Mouse (Mus musculus) heart, postnatal 4 days (tissue): Measurements from ENCODE around the gene Uvrag. TPM values are rescaled to one million over a fixed set of nuclear protein-coding genes. Genes with fewer than 3 reads are reported as not detected.

ENCODE experiments used
- DNase-seq: peaks from one replicate; pipeline ENCODE4 v3.0.0; 2021
- total RNA-seq, 2 experiments: library from RNA; stranded (reverse); gene quantifications; 2 replicates each; pipeline ENCODE4 v1.2.3; 2021

The Uvrag gene
- total RNA-seq, 2 experiments from 2014 or later = 33.2 to 34.5 TPM

DNA sequence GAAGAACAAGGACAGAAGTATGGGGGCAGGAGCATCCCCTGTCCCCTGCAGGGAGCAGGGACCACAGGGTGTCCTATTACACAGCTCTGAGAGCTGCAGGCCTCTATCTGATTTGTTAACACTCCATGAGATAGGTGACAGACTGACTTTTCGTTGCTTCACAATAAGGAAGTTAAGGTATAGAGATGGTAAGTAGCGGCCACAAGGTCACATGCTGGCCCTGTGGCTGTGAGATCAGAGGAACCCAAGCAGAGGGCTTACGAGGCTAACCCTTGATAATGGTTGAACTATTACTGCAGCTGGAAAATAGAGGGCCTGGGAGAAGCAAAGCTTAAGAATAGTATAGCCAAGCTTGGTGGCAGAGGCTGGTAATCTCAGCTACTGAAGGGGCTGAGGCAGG lies 300.2 kb downstream of the Uvrag start:
- no peak for DNase-seq

- no peak for DNase-seq
These were observed 301.6 kb downstream of the Uvrag start for GRCm38 (mm10) chr7:98839312-98839711.

- DNase-seq = peak; percentile 76
These were observed 302.2 kb downstream of the Uvrag start for GRCm38 (mm10) chr7:98838729-98839141.

- DNase-seq = peak; percentile 90
These were observed 303.0 kb downstream of the Uvrag start for GRCm38 (mm10) chr7:98837901-98838300.

- DNase-seq = peak; percentile 85
These were observed 304.3 kb downstream of the Uvrag start for GRCm38 (mm10) chr7:98836646-98837045.

GRCm38 (mm10) chr7:98835519-98836441 lies 305.2 kb downstream of the Uvrag start:
- peak; percentile 29 for DNase-seq

Other genes starting within 250 kb of the Uvrag start
- gene Dgat2, start 41.6 kb upstream of the Uvrag start, total RNA-seq = 10 to 100 TPM; 69.7 to 78.2 TPM
- not detected for gene Mogat2, start 97.5 kb upstream of the Uvrag start, total RNA-seq
- 1 to 10 TPM; 4.6 to 4.8 TPM for gene Map6, start 126.3 kb upstream of the Uvrag start, total RNA-seq
- gene Serpinh1, start 212.1 kb upstream of the Uvrag start, total RNA-seq = 100 to 1,000 TPM; 557 to 601 TPM
- gene Gdpd5, start 240.3 kb upstream of the Uvrag start, total RNA-seq = 10 to 100 TPM; 40.7 to 42.6 TPM